Mouse (Mus musculus): Measurements from ENCODE around the gene Hspb6.

Hspb6 gene

GRCm38 (mm10) chr7:30551445-30552101 is 405 bp upstream of the Hspb6 start:
- peak; percentile 45 for DNase-seq (ENCODE audit: extremely low read depth, low read depth, low spot score)

- DNase-seq (ENCODE audit: extremely low read depth, low read depth, low spot score): no peak
These were observed 1.1 kb downstream of the Hspb6 start for GRCm38 (mm10) chr7:30553021-30553589.

GRCm38 (mm10) chr7:30553810-30554584 is 2.0 kb downstream of the Hspb6 start:
- DNase-seq (ENCODE audit: extremely low read depth, low read depth, low spot score): no peak

GRCm38 (mm10) chr7:30556894-30557536 is 5.0 kb downstream of the Hspb6 start:
- DNase-seq (ENCODE audit: extremely low read depth, low read depth, low spot score): no peak

- no peak for DNase-seq (ENCODE audit: extremely low read depth, low read depth, low spot score)
These were observed 6.0 kb downstream of the Hspb6 start for GRCm38 (mm10) chr7:30557901-30558514.

GRCm38 (mm10) chr7:30558656-30559442 is 6.9 kb downstream of the Hspb6 start:
- no peak for DNase-seq (ENCODE audit: extremely low read depth, low read depth, low spot score)

GRCm38 (mm10) chr7:30559443-30559954 is 7.5 kb downstream of the Hspb6 start, which contains the start of gene Lin37:
Lin37 (minus strand) TSS chr7:30559838.
- DNase-seq (ENCODE audit: extremely low read depth, low read depth, low spot score): peak; percentile 91

GRCm38 (mm10) chr7:30560296-30560695 is 8.3 kb downstream of the Hspb6 start:
- no peak for DNase-seq (ENCODE audit: extremely low read depth, low read depth, low spot score)

GRCm38 (mm10) chr7:30562526-30563116 is 10.6 kb downstream of the Hspb6 start:
- DNase-seq (ENCODE audit: extremely low read depth, low read depth, low spot score): no peak

- DNase-seq (ENCODE audit: extremely low read depth, low read depth, low spot score): peak; percentile 86
These were observed 11.3 kb downstream of the Hspb6 start, which contains the start of the genes U2af1l4, Gm49396 and Psenen for GRCm38 (mm10) chr7:30563117-30563905. U2af1l4 (plus strand) TSS chr7:30563301. Gm49396 (plus strand) TSS chr7:30563344. Psenen (minus strand) TSS chr7:30563627.

GRCm38 (mm10) chr7:30563906-30564280 is 11.9 kb downstream of the Hspb6 start:
- DNase-seq (ENCODE audit: extremely low read depth, low read depth, low spot score): no peak

GRCm38 (mm10) chr7:30564970-30565571 is 13.1 kb downstream of the Hspb6 start, which contains the start of gene Igflr1:
Igflr1 (plus strand) TSS chr7:30565427.
- DNase-seq (ENCODE audit: extremely low read depth, low read depth, low spot score): no peak

GRCm38 (mm10) chr7:30566033-30566432 is 14.1 kb downstream of the Hspb6 start:
- no peak for DNase-seq (ENCODE audit: extremely low read depth, low read depth, low spot score)

GRCm38 (mm10) chr7:30567555-30567954 is 15.6 kb downstream of the Hspb6 start:
- DNase-seq (ENCODE audit: extremely low read depth, low read depth, low spot score): no peak

- DNase-seq (ENCODE audit: extremely low read depth, low read depth, low spot score): no peak
These were observed 20.4 kb downstream of the Hspb6 start for GRCm38 (mm10) chr7:30572389-30572788.

- DNase-seq (ENCODE audit: extremely low read depth, low read depth, low spot score): peak; percentile 45
These were observed 21.0 kb downstream of the Hspb6 start for GRCm38 (mm10) chr7:30572969-30573368.

- no peak for DNase-seq (ENCODE audit: extremely low read depth, low read depth, low spot score)
These were observed 28.0 kb downstream of the Hspb6 start for GRCm38 (mm10) chr7:30579950-30580349.

GRCm38 (mm10) chr7:30581547-30581946 is 29.6 kb downstream of the Hspb6 start:
- DNase-seq (ENCODE audit: extremely low read depth, low read depth, low spot score): no peak

Measured in fat pad, adult 2 months (tissue).